Mouse (Mus musculus) ES-Bruce4 (cell line): ENCODE measurements around the gene Herc2. TPM values are rescaled to one million over a fixed set of nuclear protein-coding genes. Genes with fewer than 3 reads are reported as not detected.

Source experiments
- H3K27ac ChIP-seq: 2 replicates; pipeline ENCODE4 v1.5.1; 2012; ENCODE audit warnings: low read length, inconsistent platforms; ENCODE audit not compliant: insufficient read depth
- H3K27me3 ChIP-seq: 2 replicates; pipeline ENCODE4 v1.6.1; 2012; ENCODE audit warnings: mild to moderate bottlenecking, low read length, inconsistent platforms; ENCODE audit not compliant: control insufficient read depth, poor library complexity, insufficient read depth, severe bottlenecking
- H3K36me3 ChIP-seq: 2 replicates; pipeline ENCODE4 v1.6.1; 2012; ENCODE audit warnings: inconsistent platforms, mild to moderate bottlenecking, low read length, moderate library complexity; ENCODE audit not compliant: control insufficient read depth, poor library complexity, insufficient read depth, severe bottlenecking
- H3K4me1 ChIP-seq: one replicate; pipeline ENCODE4 v1.8.1; 2011; ENCODE audit warnings: low read length; ENCODE audit not compliant: control insufficient read depth, insufficient read depth
- H3K4me3 ChIP-seq: 2 replicates; pipeline ENCODE4 v1.5.1; 2011; ENCODE audit warnings: low read depth, mild to moderate bottlenecking, low read length
- H3K9ac ChIP-seq: 2 replicates; pipeline ENCODE4 v1.6.1; 2012; ENCODE audit warnings: low read depth, mild to moderate bottlenecking, inconsistent platforms; ENCODE audit not compliant: poor library complexity, severe bottlenecking
- H3K9me3 ChIP-seq: replicated peaks from 2 replicates; pipeline ENCODE4 v1.6.1; 2012; ENCODE audit warnings: mild to moderate bottlenecking, low read length, inconsistent platforms; ENCODE audit not compliant: control insufficient read depth, poor library complexity, insufficient read depth, severe bottlenecking
- CTCF ChIP-seq: IDR thresholded peaks from one replicate; pipeline ENCODE4 v1.8.1; 2011; ENCODE audit warnings: low read depth, low read length
- EP300 ChIP-seq: IDR thresholded peaks from 2 replicates; pipeline ENCODE4 v1.6.1; 2011; ENCODE audit warnings: low read depth, low read length; ENCODE audit not compliant: insufficient read depth
- POLR2A ChIP-seq: IDR thresholded peaks from one replicate; pipeline ENCODE4 v1.8.1; 2011; ENCODE audit warnings: low read length; ENCODE audit not compliant: insufficient read depth
- polyA plus RNA-seq: library from polyadenylated mRNA; stranded (reverse); fragments of >200 nt; gene quantifications from 2 replicates; pipeline ENCODE4 v1.2.4, GENCODE M21; 2011; ENCODE audit warnings: low read depth; ENCODE audit not compliant: missing spikeins, insufficient read depth, insufficient read length

Herc2 gene
- polyA plus RNA-seq, 1 experiment = 43.4 TPM

DNA sequence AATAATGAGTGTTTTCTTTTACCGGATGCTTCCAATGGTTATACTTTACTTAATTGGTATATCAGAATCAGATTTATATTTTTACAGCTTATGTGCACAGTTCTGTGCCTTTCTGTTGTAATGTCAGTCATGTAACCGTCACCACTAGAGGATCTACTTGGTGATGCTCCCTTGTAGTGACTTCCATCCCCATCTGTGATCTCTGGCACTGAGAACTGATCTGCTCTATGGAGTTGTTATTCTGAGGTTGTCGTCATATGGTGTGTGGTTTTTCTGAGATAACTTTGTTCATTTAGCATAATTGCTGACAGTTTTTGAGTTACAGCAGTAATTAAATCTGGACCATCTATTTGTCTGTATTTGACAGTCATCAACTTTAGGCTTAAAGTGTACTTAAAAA lies 5.3 kb downstream of the Herc2 start:
- Histone ChIP-seq H3K9ac (no peak overlapping the region), H3K4me3 (no peak overlapping the region), H3K9me3 (no peaks in the 10 kb centered on the region), H3K36me3 (no peaks in the 10 kb centered on the region), H3K4me1 (no peaks in the 10 kb centered on the region), H3K27ac (no peak overlapping the region), H3K27me3 (no peaks in the 10 kb centered on the region)
- TF ChIP-seq EP300 (no peak), POLR2A (no peak), CTCF (no peak)

DNA sequence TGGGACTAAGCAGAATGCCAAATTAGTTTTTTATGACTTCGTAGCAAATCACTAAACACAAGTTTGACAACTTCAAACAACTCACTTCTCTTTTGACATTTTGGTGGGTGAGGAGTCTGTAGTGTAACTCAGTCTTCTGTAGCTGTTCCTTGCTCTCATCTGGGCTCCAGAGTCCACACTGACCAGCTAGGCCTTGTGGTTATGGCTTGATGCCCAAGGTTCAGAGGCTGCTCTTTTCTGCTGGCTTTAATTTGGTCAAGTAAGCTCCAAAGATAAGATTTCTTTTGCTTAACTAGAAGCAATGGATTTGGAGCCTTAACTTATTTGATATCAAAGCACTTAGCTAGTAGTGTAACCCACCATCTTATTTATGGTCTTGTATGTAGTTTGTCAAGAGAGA lies 14.9 kb downstream of the Herc2 start:
- no peak overlapping the region for H3K9ac ChIP-seq
- no peaks in the 10 kb centered on the region for H3K27me3 ChIP-seq
- no peak overlapping the region for H3K4me3 ChIP-seq
- no peak overlapping the region for H3K27ac ChIP-seq
- H3K9me3 ChIP-seq = no peaks in the 10 kb centered on the region
- no peak for TF ChIP-seq POLR2A
- TF ChIP-seq EP300 = no peak
- TF ChIP-seq CTCF = no peak
- H3K4me1 ChIP-seq = no peaks in the 10 kb centered on the region
- no peaks in the 10 kb centered on the region for H3K36me3 ChIP-seq

DNA sequence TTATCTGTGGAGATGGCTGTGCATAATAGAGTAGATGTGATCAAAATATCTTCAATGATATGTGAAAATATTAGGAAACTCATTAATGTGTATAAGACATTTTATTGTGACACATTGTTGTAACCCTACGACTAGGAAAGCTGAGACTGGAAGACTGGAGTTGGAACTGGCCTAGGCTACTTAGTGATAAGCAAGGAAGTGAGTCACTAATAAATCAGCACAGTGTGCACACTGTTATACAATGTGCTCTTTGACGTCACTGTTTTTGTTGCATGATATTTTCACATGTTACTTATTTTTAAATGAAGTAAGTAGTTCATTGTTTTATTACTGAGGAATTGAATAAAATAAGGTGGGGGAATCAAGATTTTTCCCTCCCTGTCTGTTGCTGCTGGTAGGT lies 16.1 kb downstream of the Herc2 start:
- Histone ChIP-seq H3K36me3 (no peaks in the 10 kb centered on the region), H3K27ac (no peak overlapping the region), H3K4me1 (no peaks in the 10 kb centered on the region), H3K4me3 (no peak overlapping the region), H3K9me3 (no peaks in the 10 kb centered on the region), H3K9ac (no peak overlapping the region), H3K27me3 (no peaks in the 10 kb centered on the region)
- no peak for TF ChIP-seq EP300
- TF ChIP-seq CTCF = no peak
- no peak for TF ChIP-seq POLR2A

DNA sequence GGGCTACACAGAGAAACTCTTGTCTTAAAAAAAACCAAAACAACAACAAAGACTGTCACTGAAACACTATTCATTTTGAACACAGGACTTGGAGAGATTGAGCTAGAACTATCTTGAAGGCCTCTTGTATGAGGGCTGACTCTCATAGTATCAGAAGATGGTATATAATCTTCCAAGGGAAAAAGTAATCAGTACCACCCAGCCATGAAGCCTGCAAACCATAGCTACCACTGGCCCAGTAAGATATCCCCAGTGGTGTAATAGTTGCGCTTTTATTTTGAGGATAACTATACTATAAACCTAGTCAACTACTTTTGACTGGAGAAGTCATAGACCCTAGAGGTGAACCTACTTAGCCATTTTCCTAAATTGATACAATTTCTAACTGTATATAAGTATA lies 16.6 kb downstream of the Herc2 start:
- no peak overlapping the region for H3K9ac ChIP-seq
- no peak for TF ChIP-seq CTCF
- TF ChIP-seq EP300 = no peak
- TF ChIP-seq POLR2A = no peak
- H3K27me3 ChIP-seq = no peaks in the 10 kb centered on the region

DNA sequence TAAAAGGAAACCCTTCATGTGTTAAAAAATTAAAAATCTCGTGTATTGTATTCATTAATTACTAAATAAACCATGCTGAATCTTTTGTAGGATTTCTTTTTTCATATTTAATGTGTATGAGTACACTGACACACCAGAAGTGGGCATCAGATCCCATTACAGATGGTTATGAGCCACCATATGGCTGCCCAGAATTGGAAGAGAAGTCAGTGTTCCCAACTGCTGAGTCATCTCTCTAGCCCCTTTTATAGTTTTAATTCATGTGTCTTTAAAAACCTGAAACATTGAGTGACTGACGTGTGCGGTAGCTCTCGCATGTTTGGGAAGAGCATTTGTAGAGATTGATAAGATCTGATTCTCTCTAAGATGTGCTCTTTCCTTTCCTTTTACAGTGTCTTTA lies 21.7 kb downstream of the Herc2 start:
- no peak overlapping the region for H3K27ac ChIP-seq

More for the DNA sequence above, 16.6 kb downstream of the Herc2 start:
- H3K36me3 ChIP-seq = no peaks in the 10 kb centered on the region
- no peaks in the 10 kb centered on the region for H3K9me3 ChIP-seq
- no peak overlapping the region for H3K27ac ChIP-seq
- H3K4me1 ChIP-seq = no peaks in the 10 kb centered on the region
- no peak overlapping the region for H3K4me3 ChIP-seq

DNA sequence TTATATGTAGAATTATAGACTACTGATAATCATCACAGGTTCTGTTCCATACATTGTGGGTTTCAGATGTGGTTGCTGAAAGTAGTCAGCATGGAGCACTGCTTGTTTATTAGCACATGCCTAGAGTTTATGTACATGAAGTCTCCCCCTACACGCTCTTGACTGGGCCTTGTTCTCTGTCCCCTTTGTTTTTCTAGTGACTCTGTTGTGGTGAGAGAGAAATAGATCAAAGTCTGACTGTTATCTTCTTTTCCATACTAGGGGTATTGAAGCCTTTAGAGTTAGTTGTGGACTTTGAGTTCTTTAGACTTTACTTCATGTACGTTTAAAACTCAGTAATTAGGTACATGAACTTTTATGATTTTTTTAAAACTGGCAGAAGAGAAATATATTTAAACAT lies 33.0 kb downstream of the Herc2 start:
- Histone ChIP-seq H3K9me3 (no peaks in the 10 kb centered on the region), H3K36me3 (peaks cover 6% of the 10 kb centered on the region), H3K4me3 (no peak overlapping the region), H3K27me3 (no peaks in the 10 kb centered on the region), H3K9ac (no peak overlapping the region), H3K27ac (no peak overlapping the region), H3K4me1 (no peaks in the 10 kb centered on the region)
- TF ChIP-seq EP300 (no peak), CTCF (no peak), POLR2A (no peak)

More for the DNA sequence above, 21.7 kb downstream of the Herc2 start:
- no peak overlapping the region for H3K9ac ChIP-seq
- H3K27me3 ChIP-seq = no peaks in the 10 kb centered on the region
- H3K9me3 ChIP-seq = no peaks in the 10 kb centered on the region
- no peaks in the 10 kb centered on the region for H3K36me3 ChIP-seq
- no peak for TF ChIP-seq POLR2A
- no peak for TF ChIP-seq EP300
- TF ChIP-seq CTCF = no peak
- H3K4me1 ChIP-seq = no peaks in the 10 kb centered on the region
- no peak overlapping the region for H3K4me3 ChIP-seq
